ENCODE assay signal across 20 mouse cellular contexts in genomic region chr14:27355151-27355550, GRCm38 (mm10).
DNase-seq lines count a peak whose midpoint lies in the region; ATAC-seq lines count a peak whose summit lies in the region.
"Had no signal": no experiment of that assay in that cellular context is flagged by ENCODE, and none has a peak within 500 bp of the region (broad histone marks: within the 10 kb centered on the region; RNA-seq: fewer than 3 reads in every experiment).

No protein-coding gene starts in this region.

- no peak for ATAC-seq in liver, embryonic 16.5 days (ENCODE audit: low read depth)
- peak; percentile 26; the same call in 1 of the 2 replicates for ATAC-seq in common myeloid progenitor, adult 5-6 weeks (replicated peaks; ENCODE audit: low read depth, poor library complexity, severe bottlenecking)
- peak; percentile 62 for ATAC-seq in megakaryocyte progenitor cell, adult 5-6 weeks (replicated peaks; ENCODE audit: poor library complexity)
- ATAC-seq: forebrain, embryonic 14.5 days; midbrain, embryonic 16.5 days had no signal

- no peak overlapping the region for H3K9ac ChIP-seq in liver, embryonic 16.5 days (ENCODE audit: low read depth, low read length)
- H3K9ac ChIP-seq: hindbrain, embryonic 14.5 days; lung, embryonic 14.5 days had no signal

- peak overlapping the region; percentile 55; the same call in 1 of the 2 replicates for H3K27ac ChIP-seq in liver, embryonic 16.5 days (ENCODE audit: low read length)
- H3K27ac ChIP-seq: hindbrain, embryonic 14.5 days had no signal

- H3K9me3 ChIP-seq in liver, embryonic 16.5 days (replicated peaks; ENCODE audit: control insufficient read depth, low read length), result no peaks in the 10 kb centered on the region
- H3K9me3 ChIP-seq: G1E had no signal

- 43% methylated on average over 6 of the region's 6 CpGs for WGBS in liver, embryonic 16.5 days (ENCODE audit: insufficient replicate concordance)

- no peaks in the 10 kb centered on the region for H3K36me3 ChIP-seq in liver, embryonic 16.5 days (ENCODE audit: control insufficient read depth, insufficient read depth)

- H3K4me2 ChIP-seq in liver, embryonic 16.5 days (ENCODE audit: low read depth, low read length), result peak overlapping the region; percentile 22; the same call in 1 of the 2 replicates
- H3K4me2 ChIP-seq: hindbrain, embryonic 14.5 days; lung, embryonic 14.5 days had no signal

- no peaks in the 10 kb centered on the region for H3K27me3 ChIP-seq in liver, embryonic 16.5 days (ENCODE audit: control insufficient read depth, insufficient read depth, low read depth, low read length)

- H3K4me3 ChIP-seq in liver, embryonic 16.5 days (ENCODE audit: low read depth, low read length), result no peak overlapping the region

- no peak for DNase-seq in liver
- DNase-seq in CD4-positive helper T cell, adult 2 months (ENCODE audit: low read depth, low spot score), result peak; percentile 55
- DNase-seq in ovary, adult 18-20 months (ENCODE audit: low spot score), result no peak
- DNase-seq in cerebellum, adult 11 months, result no peak
- no peak for DNase-seq in kidney, postnatal 4 days
- DNase-seq: cerebellum, adult 11-12 months; cerebellum, postnatal 25 days; heart, postnatal 10 days; kidney, adult 11 months; kidney, postnatal 14 days; lung, embryonic 14.5 days; right cerebral cortex, postnatal 25 days; thymus, adult 18-20 months had no signal

- peaks cover 26% of the 10 kb centered on the region for H3K4me1 ChIP-seq in liver, embryonic 16.5 days (ENCODE audit: control insufficient read depth, low read depth, low read length)
